Mouse (Mus musculus) frontal cortex, postnatal 36 days (tissue): Measurements from ENCODE around the gene Scamp2.

Source experiments
- DNase-seq, 2 experiments: peaks; one replicate each; pipeline ENCODE4 v3.0.0; 2022; ENCODE audit warnings: low spot score in 2 of 2

The Scamp2 gene

DNA sequence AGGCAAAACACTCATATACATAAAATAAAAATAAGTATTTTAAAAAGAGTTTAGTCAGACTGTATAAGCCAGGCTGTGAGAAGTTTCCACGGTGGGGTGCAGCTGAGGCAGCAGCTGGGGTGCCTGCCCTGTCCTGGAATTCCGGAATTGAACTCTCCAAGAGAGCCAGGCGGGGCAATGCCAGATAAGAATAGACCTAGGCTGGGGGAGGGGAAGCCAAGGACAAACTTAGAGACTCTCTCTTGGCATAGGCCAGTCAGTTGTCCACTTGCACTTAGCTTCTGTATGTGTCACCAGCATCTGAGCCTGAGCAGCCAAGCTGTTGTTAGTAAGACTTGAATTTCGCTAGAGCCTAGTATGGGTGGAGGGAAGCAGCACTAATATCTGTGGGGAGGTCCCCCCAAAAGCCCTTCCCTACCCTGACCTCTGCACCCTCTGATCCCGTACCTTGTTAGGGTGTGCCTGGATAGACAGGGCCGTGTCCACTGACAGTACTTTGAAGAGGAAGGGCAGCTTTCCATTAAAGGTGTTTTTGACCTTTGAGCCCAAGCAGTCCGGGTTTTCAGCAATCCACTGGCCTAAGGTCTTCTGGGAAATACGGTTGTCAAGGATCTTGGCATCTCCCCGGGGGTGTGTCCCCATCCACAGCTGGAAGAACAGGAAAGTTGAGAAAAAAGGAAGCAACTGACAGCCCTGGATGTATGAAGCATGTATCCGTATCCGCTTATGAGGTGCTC, 10.4 kb upstream of the Scamp2 start:
- DNase-seq: no peak

DNA sequence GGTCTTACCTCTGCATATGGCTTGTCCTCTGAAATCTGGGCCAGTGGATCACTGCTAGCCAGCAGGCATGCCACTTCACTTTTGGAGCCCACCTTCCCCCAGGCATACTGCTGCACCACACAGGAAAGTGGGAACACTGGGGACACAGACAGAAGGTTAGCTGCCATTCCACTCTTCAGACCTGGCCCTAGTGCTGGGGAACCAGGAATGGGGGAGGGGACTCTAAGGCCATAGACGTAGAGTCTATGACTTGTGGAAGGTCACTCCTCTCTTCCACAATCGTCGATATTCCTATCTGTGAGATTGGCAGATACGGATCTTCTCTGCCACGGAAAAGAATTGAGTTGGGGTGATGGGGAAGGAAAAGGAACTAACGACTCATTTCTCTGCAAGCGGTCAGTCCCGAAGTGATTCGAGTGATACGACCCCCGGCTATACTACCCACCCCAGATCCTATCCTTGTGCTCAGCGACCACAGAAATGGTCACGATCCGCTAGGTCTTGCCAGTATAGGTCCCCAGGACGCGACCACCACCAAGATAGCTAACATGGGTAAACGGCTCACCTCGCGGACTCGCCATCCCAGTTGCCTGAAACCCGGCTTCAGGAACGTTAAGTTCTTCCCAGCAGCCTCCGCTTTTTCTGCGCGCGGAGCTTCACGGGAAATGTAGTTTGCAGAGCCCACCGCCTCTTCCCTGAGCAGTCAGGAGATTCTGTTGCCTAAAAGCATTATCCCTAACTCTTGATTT, 8.4 kb upstream of the Scamp2 start, which contains the start of gene Mpi:
Gene Mpi (minus strand): TSS at position 625 of the 749 bp plus-strand sequence.
- DNase-seq: peak; percentile 75 to 83

DNA sequence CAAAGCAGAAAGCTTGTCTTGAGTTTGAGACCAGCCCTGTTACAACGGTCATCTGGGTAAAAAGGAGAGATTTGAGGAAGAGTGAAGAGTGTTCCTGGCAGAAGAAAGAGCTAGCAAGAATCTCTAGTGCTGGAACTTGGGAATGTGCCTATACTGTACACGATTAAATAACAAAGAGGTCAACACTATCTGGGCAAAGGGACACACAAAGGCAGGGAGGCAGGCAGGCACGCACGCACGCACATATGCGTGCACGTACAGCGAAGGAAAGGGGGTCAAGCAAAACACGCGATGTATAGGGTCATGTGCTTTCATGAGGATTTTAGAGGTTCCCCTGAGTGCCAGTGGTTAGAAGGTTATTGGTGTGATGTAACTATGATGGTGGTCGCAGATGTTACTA, 7.6 kb upstream of the Scamp2 start:
- no peak for DNase-seq

DNA sequence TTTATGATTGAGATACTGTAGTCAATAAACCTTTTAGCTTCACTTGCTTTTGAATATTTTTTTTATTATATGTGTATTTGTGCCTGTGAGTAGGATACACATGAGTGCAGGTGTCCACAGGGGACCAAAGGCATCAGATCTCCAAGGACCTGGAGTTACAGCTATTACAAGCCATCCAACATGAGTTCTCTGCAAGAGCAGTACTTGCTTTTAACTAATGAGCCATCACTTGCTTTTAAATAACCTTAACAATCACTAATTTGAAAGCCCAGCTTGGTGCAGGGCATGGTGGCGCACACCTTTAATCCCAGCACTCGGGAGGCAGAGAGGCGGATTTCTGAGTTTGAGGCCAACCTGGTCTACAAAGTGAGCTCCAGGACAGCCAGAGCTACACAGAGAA, 6.0 kb upstream of the Scamp2 start:
- DNase-seq: no peak

DNA sequence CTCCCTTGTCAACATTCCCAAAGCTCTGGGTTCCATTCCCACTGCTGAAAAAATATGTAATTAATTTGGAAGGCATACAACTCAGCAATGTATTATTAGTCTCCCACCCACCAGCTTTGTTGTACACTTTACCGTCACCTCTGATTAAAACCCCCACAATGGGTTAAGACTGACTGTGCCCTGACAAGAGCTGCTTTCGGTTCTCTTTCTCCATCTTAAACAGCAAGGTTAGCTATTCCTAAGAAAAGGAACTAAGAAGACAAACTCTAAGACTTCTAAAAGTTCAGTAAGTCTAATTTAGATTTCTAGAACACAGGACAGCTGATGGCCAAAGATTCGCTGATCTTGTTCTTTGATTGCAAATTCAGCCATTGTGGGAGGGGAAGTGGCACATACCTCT, 3.5 kb upstream of the Scamp2 start:
- DNase-seq: no peak

DNA sequence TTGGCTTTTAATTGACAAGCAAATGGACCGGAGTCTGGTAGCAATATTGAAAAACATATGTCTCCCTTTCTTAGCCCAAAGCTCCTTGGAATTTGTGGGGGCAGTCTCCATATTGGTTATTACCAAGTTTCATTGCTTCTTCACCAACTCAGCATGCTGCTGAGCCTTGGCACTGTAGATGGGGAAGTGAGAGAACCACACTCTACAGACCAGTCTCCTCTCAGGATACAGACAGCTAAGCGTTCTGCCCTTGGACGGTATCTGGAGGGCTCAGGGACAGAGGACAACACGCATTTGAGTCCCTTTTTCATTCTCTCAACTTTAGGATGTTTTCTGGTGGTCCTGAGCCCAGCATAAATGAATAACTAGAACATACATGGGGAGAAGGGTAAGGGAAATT, 2.1 kb upstream of the Scamp2 start:
- DNase-seq: no peak

DNA sequence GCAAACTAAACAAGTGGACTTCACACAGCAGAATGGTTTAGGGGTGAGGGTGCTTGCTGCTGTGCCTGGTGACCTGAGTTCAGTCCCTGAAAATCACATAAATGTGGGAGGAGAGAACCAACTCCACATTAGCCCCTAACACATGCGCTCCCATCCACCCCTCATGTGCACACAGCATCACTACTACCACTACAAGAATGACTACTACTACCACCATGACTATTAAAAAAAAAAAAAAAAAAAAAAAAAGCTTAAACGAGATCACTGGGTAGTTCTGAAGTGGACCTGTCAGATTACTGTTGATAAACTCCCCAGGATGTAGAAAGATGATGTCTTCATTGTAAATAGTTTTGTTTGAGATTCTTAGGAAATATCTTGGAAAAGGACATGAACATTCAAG, 1.2 kb upstream of the Scamp2 start:
- no peak for DNase-seq

DNA sequence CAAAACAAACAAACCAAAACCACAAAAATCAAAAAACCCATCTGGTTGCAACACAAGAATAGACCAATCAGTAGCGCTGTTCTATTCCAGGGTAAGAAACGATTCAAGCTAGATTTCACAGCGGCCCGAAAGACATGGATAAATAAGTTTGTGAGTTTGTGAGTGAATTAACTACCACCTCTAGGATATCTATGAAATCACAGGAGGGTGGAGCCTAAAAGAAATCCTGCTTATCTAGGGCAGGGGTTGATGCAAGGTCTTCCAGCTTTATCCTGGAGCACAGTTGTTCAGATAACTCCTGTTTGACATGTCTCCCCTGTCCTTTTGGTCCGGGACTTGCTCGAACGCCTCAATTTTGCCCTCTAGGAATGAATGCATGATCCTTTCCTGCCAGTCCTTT, 480 bp upstream of the Scamp2 start:
- DNase-seq: no peak

DNA sequence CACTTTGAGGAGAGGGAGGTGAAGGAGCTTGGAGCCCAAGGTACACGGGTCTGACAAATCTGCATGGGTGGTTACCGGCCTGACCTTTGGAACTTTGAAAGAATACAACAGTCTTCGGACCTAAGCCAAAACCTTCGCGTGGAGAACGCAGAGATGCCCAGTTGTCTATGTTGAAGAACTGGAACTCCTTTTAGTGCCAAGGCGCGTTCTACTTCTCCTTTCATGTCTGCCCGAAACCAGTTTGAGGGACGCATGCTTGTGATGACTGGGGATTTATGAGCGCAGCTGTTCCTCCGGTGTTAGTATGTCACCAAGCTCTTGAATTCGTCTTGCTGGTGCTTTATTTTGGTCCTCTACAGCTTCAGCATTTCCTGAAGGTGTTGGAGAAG, 962 bp downstream of the Scamp2 start:
- no peak for DNase-seq

DNA sequence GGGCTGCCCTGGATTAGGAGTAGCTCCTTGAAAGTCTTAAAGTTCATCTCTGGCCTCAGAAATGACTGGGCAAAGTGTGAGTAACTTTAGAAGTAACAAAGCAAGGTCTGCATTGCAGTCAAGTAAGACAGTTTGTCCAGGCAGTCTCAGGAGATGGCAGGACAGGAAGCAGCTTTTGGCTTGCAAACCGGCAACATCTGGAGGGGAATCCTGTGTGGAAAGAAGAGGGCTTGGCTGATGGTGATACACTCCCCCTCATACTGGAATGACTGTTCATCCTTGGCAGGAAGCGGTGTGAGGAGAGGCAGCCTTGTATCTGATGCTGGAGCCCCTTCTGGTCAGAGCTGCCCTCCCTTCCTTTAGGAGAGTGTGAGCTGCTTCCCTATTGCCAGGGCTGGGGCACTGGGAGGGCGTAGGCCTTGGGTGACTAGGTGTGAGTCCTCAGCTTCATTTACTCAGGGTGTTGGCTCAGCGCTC, 2.2 kb downstream of the Scamp2 start:
- DNase-seq: peak; percentile 47 to 48

DNA sequence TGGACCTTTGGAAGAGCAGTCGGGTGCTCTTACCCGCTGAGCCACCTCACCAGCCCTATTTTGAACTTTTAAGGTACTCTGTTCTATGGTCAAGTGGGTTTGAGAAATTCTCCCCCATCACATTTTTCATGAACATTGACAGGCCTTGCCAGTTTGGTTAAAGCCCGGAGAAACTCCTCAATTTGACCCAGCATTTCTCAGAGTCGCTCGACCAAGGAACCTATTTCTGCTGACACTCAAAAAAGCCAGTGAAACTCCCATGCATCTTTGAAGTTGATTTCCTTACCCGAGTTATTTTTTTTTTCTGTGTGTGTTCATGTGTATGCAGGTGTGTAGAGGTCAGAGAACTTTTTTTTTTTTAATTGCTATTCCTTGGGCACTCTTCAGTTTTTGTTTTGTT, 3.9 kb downstream of the Scamp2 start:
- no peak for DNase-seq

DNA sequence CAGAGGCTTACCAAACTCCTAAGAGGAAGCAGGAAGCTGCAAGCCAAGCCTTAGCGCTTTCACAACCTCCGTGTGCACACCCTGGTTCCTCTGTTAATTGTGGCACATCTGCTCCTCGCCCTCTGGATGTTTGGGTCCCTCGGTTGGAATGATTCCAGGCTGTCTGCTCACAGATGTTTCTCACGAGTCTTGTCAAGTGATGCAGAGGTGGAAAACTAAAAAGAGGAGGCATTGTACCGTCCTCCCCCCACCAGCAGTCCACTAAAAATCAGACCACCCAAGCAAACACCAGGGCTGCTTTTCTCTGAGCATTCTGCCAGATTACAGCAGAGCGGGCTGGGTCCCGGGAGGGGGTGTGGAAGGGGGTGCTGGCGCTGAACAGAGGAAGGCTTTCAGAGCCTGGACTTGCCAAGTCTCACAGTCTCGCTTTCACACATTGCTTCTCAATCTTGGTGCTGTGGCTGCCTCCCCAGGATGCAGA, 5.0 kb downstream of the Scamp2 start:
- peak; percentile 63 to 68 for DNase-seq

DNA sequence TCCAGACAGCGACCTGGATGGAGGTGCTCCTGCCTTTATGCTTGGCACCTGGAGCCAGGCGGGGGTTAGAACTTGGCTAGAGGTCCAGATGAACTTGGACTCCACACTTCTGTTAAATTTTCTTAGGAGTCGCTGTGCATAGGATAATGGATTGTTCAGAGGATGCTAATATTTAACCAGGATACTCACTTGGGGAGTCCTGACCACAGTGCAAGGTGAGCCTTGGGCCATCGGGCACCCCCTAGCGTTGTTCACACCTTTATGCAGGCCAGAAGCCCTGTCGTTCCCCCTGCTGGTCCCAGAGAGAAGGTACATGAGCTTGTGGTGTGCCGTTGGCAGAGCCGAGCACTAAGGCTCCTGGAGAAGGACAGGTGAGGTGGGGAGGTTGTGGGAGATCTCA, 6.1 kb downstream of the Scamp2 start:
- no peak for DNase-seq

DNA sequence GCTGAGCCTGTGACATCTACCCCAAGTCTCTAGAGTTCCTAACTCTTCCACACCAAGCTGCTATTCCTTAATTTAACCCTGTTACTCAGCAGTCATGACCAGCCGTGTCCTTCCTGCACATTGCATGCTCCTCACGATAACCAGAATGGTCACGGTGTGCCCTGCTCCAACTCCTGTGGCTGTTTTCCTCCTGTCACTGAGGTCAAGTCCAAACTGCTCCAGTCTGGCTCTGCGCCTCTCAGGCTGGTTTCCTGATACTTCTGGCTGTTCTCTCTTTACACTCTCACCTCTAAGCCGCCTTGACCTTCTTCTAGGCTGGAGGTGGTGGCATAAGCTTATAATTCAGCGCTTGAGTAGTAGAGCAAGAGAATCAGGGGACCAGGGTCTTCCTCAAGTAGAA, 7.8 kb downstream of the Scamp2 start:
- DNase-seq: no peak

DNA sequence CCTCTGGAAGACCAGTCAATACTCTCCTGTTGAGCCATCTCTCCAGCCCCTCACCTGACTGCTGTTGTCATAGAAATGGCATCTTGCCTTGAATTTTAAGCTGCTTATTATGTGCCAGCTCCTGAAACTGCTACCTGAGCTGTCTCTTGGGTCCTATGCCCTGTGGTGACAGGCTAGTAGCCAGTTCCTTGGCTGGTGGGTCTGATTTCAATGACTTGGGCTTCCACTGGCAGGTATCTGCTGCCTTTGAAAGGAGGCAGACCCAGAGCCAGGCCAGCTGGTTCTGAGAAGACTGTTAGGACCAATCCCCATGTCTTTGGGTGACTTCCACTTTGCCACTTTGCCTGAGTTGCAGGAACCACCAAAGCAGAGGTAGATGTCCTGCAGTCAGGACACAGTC, 13.7 kb downstream of the Scamp2 start:
- DNase-seq: no peak

DNA sequence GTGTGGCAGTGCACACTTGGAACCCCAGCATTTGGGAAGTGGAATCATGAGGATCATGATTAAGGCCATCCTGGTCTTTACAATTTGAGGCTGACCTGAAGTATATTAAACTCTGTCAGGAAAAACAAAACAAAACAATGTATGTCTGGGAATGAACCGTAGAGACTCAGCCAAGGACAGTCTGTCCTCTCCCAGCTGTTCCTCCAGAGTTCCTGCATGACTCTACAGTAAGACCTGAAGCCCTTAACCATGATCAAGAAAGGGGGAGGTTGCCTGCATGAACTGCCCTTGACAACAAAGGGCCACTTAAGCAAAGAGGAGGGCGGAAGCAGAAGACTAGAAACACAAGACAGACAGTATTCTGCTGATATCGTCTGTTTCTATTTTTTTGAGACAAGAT, 14.8 kb downstream of the Scamp2 start:
- no peak for DNase-seq

DNA sequence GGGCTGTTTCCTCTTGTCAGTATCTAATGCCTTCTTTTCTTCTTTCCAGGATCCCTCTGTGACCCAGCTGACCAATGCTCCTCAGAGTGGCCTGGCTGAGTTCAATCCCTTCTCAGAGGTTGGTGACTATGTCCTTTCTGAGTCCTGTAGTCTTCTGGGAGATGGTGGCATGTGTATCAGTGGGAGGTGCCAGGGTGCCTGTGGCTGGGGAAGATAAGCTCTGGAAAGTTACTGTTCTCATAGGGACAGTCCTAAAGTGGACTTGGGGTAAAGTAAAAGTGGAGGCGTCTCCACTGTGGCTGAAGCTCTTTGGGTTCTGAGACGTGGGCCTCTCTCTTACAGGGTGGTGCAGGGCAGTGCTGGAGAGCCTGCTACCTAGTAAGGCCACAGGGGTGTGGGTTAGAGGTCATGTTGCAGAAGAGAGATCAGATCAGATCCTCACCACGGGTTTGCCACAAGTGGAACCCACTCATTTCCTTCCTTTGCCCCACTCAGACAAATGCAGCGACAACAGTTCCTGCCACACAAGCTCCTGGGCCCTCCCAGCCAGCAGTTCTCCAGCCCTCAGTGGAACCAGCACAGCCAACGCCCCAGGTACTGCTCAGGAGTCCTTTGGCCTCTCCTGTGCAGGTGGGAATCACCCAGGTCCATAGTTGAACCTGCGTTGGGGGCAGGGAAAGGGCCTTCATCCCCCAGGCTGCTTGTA, 16.6 kb downstream of the Scamp2 start:
- no peak for DNase-seq

DNA sequence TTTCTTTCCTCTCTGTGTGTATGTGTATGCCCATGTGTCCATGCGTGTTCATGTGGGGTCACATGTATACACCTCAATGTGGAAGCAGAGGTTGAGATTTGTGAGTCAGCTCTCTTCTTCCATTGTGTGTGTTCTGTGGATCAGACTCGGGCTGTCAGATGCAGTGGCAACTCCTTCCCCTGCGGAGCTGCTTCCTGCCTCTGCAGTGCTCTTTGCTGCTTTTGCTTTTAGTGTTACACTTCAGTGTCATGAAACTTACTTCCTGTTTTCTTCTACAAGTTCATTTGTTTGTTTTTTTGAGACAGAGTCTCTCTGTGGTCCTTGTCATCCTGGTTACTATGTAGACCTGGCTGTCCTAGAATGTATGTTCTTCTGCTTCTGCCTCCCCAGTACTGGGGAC, 24.2 kb downstream of the Scamp2 start:
- DNase-seq: no peak

DNA sequence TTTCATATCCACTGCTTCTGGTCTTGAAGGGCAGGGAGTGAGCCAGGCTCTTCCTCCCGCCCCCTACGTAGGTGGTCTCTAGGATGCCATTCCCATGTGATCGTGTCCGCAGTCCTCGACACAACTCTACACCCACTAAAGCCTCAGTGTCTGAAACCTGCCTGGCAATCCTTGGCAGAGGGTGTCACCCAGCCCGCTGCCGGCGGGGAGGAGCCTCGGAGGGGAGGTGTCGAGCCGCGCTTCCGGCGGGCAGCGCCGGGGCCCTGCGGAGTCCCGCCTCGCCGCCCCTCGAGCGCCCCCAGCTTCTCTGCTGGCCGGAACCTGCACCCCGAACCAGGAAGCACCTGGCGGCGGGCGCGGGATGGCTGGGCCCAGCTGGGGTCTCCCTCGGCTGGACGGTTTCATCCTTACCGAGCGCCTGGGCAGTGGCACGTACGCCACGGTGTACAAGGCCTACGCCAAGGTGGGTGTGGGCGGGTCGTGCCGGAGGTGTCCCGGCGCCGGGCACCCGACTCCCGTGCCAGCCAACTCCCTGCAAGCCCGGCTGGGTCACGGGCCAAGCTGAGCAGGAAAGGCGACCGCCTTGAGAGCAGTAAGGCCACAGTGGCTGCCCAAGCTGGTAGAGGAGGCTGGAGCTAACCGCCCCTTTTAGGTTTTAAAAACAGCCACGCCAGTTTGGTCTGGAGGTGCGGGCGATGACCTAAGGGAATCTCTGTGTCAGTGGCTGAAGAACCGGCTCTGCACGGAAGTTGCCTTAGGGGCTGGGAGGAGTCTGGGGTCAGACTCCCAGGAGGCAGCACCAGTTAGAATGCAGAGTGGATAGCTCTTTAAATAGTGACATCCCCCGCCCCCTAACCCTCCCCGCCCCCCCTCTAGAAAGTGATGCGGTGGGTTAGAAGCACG, 28.7 kb downstream of the Scamp2 start, which contains the start of gene Ulk3:
Gene Ulk3 (plus strand): TSS at position 229 of the 903 bp plus-strand sequence.
- peak; percentile 75 to 77 for DNase-seq

DNA sequence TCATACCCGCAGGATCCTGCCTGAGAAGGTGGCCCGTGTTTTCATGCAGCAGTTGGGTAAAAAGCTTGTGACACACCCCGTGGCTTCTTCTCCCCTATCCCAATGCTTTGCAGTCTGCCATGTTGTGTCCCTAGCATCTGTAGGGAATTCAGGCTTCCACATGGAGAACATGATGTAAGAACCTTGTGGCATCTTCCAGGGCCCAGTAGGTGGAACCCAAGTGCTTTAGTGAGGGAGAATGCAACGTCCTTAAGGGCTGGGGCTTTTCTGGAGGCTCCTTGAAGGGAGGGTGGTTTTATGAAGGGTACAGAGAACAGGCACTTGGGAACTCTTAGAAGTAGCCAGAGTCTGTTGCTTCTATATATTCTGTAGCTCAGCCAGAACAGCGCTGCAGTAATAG, 30.0 kb downstream of the Scamp2 start:
- DNase-seq: peak in 1 of 2 experiments; percentile 47

DNA sequence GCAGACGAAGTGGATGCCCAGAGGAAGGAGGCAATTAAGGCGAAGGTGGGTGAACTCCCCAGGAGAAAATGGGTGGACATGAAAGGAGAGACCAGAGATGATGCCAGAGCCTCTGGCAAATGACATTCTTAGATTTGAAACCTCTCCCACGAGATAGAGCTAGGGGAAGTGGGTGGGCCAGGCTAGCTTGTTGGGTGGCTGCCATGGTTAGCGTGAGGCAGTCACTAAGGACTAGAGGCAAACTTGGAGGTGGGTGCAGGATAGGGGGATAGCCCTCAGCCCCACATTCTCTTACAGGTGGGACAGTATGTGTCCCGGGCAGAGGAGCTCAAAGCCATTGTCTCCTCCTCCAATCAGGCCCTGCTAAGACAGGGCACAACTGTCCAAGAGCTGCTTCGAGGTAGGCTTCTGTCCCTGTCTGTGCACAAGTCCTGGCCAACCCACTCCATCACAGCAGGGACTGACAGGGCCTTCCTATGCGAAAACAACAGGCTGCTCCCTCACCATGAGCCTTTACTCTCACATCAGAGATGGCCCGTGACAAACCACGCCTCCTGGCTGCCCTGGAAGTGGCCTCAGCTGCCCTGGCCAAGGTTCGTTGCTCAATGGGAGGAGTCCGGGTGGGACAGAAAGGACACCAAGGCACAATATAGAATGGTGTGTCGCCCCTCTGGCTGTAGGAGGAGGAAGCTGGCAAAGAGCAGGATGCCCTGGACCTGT, 32.9 kb downstream of the Scamp2 start:
- DNase-seq: peak in 1 of 2 experiments; percentile 33
